Mouse (Mus musculus): ENCODE measurements at regions not wholly inside any gene's neighbourhood (a gene's known extent, or its start where the extent isn't known, plus 50 kb on each side); places are given as distances from the start of the nearest gene placed in this dataset.
"Not testable (repeated sequence)": the region's sequence is repeated elsewhere in the genome, so short reads cannot be mapped to it uniquely, and the experiment has no call there.

DNA sequence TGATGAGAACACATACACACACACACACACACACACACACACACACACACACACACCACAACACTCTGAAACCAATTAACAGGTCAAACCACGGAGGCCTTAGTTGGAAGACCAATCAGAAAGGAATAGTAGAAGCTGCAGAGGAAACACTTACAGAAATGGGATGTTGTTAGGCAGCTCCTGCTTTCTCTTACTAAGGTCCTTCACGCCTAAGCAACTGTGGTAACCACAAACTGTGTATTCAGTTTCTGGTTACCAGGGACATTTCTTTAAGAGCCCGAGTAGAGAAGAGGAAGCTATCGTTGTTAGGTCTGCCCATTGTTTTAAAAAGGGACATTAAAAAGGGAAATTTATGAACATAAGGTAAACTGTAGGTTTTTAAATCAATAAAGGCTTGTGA, 70.1 kb upstream of the Olfr1507 start:
- dilution Hi-C loops (cut with MboI; ENCODE audit: extremely low pct_ligation_motif_present, extremely low pct_unique_long_range_greater_than_20kb, low sequenced_read_pairs) (no loop called here), in situ Hi-C loops (cut with MboI; ENCODE audit: low pct_ligation_motif_present, low pct_unique_long_range_greater_than_20kb, low sequenced_read_pairs) (no loop called here)
- TF ChIP-seq ZMIZ1 (IDR thresholded peaks at IDR 0.05; ENCODE audit: low read depth, low read length) (no peak), HCFC1 (IDR thresholded peaks at IDR 0.05; ENCODE audit: low read depth, low read length) (no peak), POLR2A (IDR thresholded peaks at IDR 0.05; ENCODE audit: low read depth, low read length) (no peak), ETS1 (conservative IDR thresholded peaks at IDR 0.05; ENCODE audit: low read depth, low read length) (no peak), NELFE (IDR thresholded peaks at IDR 0.05; ENCODE audit: low read depth, low read length) (no peak), BHLHE40 (IDR thresholded peaks at IDR 0.05; ENCODE audit: low read depth, low read length) (peak; percentile 24; the same call in 1 of the 2 replicates), SMC3 (IDR thresholded peaks at IDR 0.05; ENCODE audit: low read depth, low read length) (no peak), KAT2A (IDR thresholded peaks at IDR 0.05; ENCODE audit: insufficient replicate concordance, low read length) (no peak), MYC (IDR thresholded peaks at IDR 0.05; ENCODE audit: low read depth, low read length) (no peak), ZC3H11A (IDR thresholded peaks at IDR 0.05; ENCODE audit: low read depth, low read length) (no peak), SIN3A (IDR thresholded peaks at IDR 0.05; ENCODE audit: low read length) (peak; percentile 36; the same call in 1 of the 2 replicates), GABPA (IDR thresholded peaks at IDR 0.05; ENCODE audit: insufficient replicate concordance, low read depth, low read length) (no peak), IRF4 (IDR thresholded peaks at IDR 0.05; ENCODE audit: low read depth, low read length) (no peak), JUN (IDR thresholded peaks at IDR 0.05; ENCODE audit: insufficient read depth, low read depth, low read length) (no peak), EP300 (IDR thresholded peaks at IDR 0.05; ENCODE audit: low read length) (0 out of 2 replicates have a peak, but pooled peaks have one; percentile 21), ZKSCAN1 (IDR thresholded peaks at IDR 0.05; ENCODE audit: borderline replicate concordance, low read depth, low read length) (no peak), JUND (conservative IDR thresholded peaks at IDR 0.05; ENCODE audit: low read depth, low read length) (no peak), CHD2 (IDR thresholded peaks at IDR 0.05; ENCODE audit: low read length) (no peak), RAD21 (IDR thresholded peaks at IDR 0.05; ENCODE audit: low read depth, low read length) (no peak), MAFK (IDR thresholded peaks at IDR 0.05; ENCODE audit: insufficient replicate concordance, low read length) (no peak), CHD1 (IDR thresholded peaks at IDR 0.05; ENCODE audit: low read depth, low read length) (no peak)
- Histone ChIP-seq H3K79me2 (replicated peaks; ENCODE audit: control insufficient read depth, extremely low read depth, insufficient read depth, poor library complexity, severe bottlenecking) (no peaks in the 10 kb centered on the region), H3K27ac (ENCODE audit: insufficient read depth, low read depth) (no peak overlapping the region), H3K9me3 (replicated peaks; ENCODE audit: low read length) (no peaks in the 10 kb centered on the region), H3K4me3 (replicated peaks in 1 of 3; ENCODE audit: low read depth in 2 of 3, low read length in 2 of 3, poor library complexity in 1 of 3) (no peak overlapping the region), H3K4me1 (ENCODE audit: control insufficient read depth in 1 of 2, insufficient read depth in 2 of 2) (peaks cover 0 to 20% of the 10 kb centered on the region in 2 experiments; a peak in 2 of 4 replicates), H3K27me3 (replicated peaks) (no peaks in the 10 kb centered on the region), H3K4me2 (ENCODE audit: insufficient read depth, low read depth, poor library complexity, severe bottlenecking) (no peak overlapping the region), H3K36me3 (replicated peaks in 1 of 2; ENCODE audit: control insufficient read depth in 1 of 2, insufficient read depth in 1 of 2, low read length in 1 of 2) (no peaks in the 10 kb centered on the region), H3K9ac (ENCODE audit: insufficient read depth, low read depth) (no peak overlapping the region)
- peak; percentile 78 for DNase-seq (ENCODE audit: extremely low read depth)

GRCm38 (mm10) chr14:52556340-52556739, 60.8 kb upstream of the Olfr1507 start:
- H3K4me1 ChIP-seq (ENCODE audit: control insufficient read depth in 1 of 2, insufficient read depth in 2 of 2); DNase-seq (ENCODE audit: extremely low read depth); H3K4me2 ChIP-seq (ENCODE audit: insufficient read depth, low read depth, poor library complexity, severe bottlenecking); H3K27ac ChIP-seq (ENCODE audit: insufficient read depth, low read depth); in situ Hi-C loops (cut with MboI; ENCODE audit: low pct_ligation_motif_present, low pct_unique_long_range_greater_than_20kb, low sequenced_read_pairs); H3K36me3 ChIP-seq (replicated peaks in 1 of 2; ENCODE audit: control insufficient read depth in 1 of 2, insufficient read depth in 1 of 2, low read length in 1 of 2); H3K27me3 ChIP-seq (replicated peaks); H3K9ac ChIP-seq (ENCODE audit: insufficient read depth, low read depth); H3K79me2 ChIP-seq (replicated peaks; ENCODE audit: control insufficient read depth, extremely low read depth, insufficient read depth, poor library complexity, severe bottlenecking); H3K4me3 ChIP-seq (replicated peaks in 1 of 3; ENCODE audit: low read depth in 2 of 3, low read length in 2 of 3, poor library complexity in 1 of 3); H3K9me3 ChIP-seq (replicated peaks; ENCODE audit: low read length); dilution Hi-C loops (cut with MboI; ENCODE audit: extremely low pct_ligation_motif_present, extremely low pct_unique_long_range_greater_than_20kb, low sequenced_read_pairs): not testable (repeated sequence)
